Mouse (Mus musculus) spleen, adult 10 weeks (tissue): ENCODE measurements around the gene Hinfp. TPM values are rescaled to one million over a fixed set of nuclear protein-coding genes. Genes with fewer than 3 reads are reported as not detected.

Source experiments
- polyA plus RNA-seq: library from polyadenylated mRNA; stranded (reverse); fragments of 350-450 nt; fragmentation: Illumina TruSeq; extraction: RNeasy Lipid Tissue Mini Kit (QIAGEN cat#74804); gene quantifications from one replicate; pipeline ENCODE4 v1.2.3, GENCODE M21; 2015; ENCODE audit warnings: low replicate concordance; ENCODE audit not compliant: insufficient read depth

Hinfp gene
- polyA plus RNA-seq, result 40.4 TPM

GRCm38 (mm10) chr9:44305466-44306079 lies at the start of gene Hinfp:
Gene Hinfp, minus strand, starts transcription at chr9:44305671.

GRCm38 (mm10) chr9:44343781-44344421 lies 38.4 kb upstream of the Hinfp start, which contains the start of gene Hmbs:
Gene Hmbs, minus strand, starts transcription at chr9:44344228.

GRCm38 (mm10) chr9:44334396-44335330 lies 29.2 kb upstream of the Hinfp start, which contains the start of gene H2afx:
Gene H2afx, plus strand, starts transcription at chr9:44334694.

GRCm38 (mm10) chr9:44325768-44326370 lies 20.4 kb upstream of the Hinfp start, which contains the start of gene Dpagt1:
Gene Dpagt1, plus strand, starts transcription at chr9:44326019.

GRCm38 (mm10) chr9:44319887-44320798 lies 14.7 kb upstream of the Hinfp start, which contains the start of gene C2cd2l:
Gene C2cd2l, minus strand, starts transcription at chr9:44320285.

GRCm38 (mm10) chr9:44288076-44288958 lies 17.2 kb downstream of the Hinfp start, which contains the start of gene Abcg4:
Gene Abcg4, minus strand, starts transcription at chr9:44288615.

GRCm38 (mm10) chr9:44268432-44268831 lies 37.0 kb downstream of the Hinfp start, which contains the start of gene Nlrx1:
Gene Nlrx1, minus strand, starts transcription at chr9:44268599.

GRCm38 (mm10) chr9:44251314-44251713 lies 54.2 kb downstream of the Hinfp start, which contains the start of gene Pdzd3:
Gene Pdzd3, minus strand, starts transcription at chr9:44251471.

Other genes starting within 250 kb of the Hinfp start
- gene Usp2, start 238.7 kb downstream of the Hinfp start, polyA plus RNA-seq, result 0.69 TPM
- gene Mfrp, start 203.9 kb downstream of the Hinfp start, polyA plus RNA-seq, result not detected
- 1.6 TPM for gene C1qtnf5, start 198.4 kb downstream of the Hinfp start, polyA plus RNA-seq
- gene Gm49380, start 192.2 kb downstream of the Hinfp start, polyA plus RNA-seq, result not detected
- 10.6 TPM for gene Rnf26, start 192.2 kb downstream of the Hinfp start, polyA plus RNA-seq
- 15.1 TPM for gene Mcam, start 171.2 kb downstream of the Hinfp start, polyA plus RNA-seq
- 112 TPM for gene Cbl, start 71.6 kb downstream of the Hinfp start, polyA plus RNA-seq
- not detected for gene Ccdc153, start 65.0 kb downstream of the Hinfp start, polyA plus RNA-seq
- 0.10 TPM for gene Pdzd3, start 54.2 kb downstream of the Hinfp start, polyA plus RNA-seq
- gene Nlrx1, start 37.1 kb downstream of the Hinfp start, polyA plus RNA-seq, result 2.2 TPM
- gene Abcg4, start 17.1 kb downstream of the Hinfp start, polyA plus RNA-seq, result 1.8 TPM
- 5.9 TPM for gene C2cd2l, start 14.6 kb upstream of the Hinfp start, polyA plus RNA-seq
- gene Dpagt1, start 20.3 kb upstream of the Hinfp start, polyA plus RNA-seq, result 16.7 TPM
- 18.5 TPM for gene H2afx, start 29.0 kb upstream of the Hinfp start, polyA plus RNA-seq
- 79.9 TPM for gene Hmbs, start 38.6 kb upstream of the Hinfp start, polyA plus RNA-seq
- 50.6 TPM for gene Vps11, start 56.0 kb upstream of the Hinfp start, polyA plus RNA-seq
- gene Hyou1, start 73.8 kb upstream of the Hinfp start, polyA plus RNA-seq, result 55.2 TPM
- gene Slc37a4, start 91.2 kb upstream of the Hinfp start, polyA plus RNA-seq, result 15.4 TPM
- gene Rps25, start 101.5 kb upstream of the Hinfp start, polyA plus RNA-seq, result 4,145 TPM
- 70.1 TPM for gene Trappc4, start 101.9 kb upstream of the Hinfp start, polyA plus RNA-seq
- gene Ccdc84, start 112.9 kb upstream of the Hinfp start, polyA plus RNA-seq, result 54.6 TPM
- 0.65 TPM for gene Foxr1, start 135.5 kb upstream of the Hinfp start, polyA plus RNA-seq
- gene Upk2, start 149.3 kb upstream of the Hinfp start, polyA plus RNA-seq, result not detected
- gene Bcl9l, start 177.2 kb upstream of the Hinfp start, polyA plus RNA-seq, result 6.5 TPM